Mouse (Mus musculus): ENCODE results near the gene Trim27.

The Trim27 gene

DNA sequence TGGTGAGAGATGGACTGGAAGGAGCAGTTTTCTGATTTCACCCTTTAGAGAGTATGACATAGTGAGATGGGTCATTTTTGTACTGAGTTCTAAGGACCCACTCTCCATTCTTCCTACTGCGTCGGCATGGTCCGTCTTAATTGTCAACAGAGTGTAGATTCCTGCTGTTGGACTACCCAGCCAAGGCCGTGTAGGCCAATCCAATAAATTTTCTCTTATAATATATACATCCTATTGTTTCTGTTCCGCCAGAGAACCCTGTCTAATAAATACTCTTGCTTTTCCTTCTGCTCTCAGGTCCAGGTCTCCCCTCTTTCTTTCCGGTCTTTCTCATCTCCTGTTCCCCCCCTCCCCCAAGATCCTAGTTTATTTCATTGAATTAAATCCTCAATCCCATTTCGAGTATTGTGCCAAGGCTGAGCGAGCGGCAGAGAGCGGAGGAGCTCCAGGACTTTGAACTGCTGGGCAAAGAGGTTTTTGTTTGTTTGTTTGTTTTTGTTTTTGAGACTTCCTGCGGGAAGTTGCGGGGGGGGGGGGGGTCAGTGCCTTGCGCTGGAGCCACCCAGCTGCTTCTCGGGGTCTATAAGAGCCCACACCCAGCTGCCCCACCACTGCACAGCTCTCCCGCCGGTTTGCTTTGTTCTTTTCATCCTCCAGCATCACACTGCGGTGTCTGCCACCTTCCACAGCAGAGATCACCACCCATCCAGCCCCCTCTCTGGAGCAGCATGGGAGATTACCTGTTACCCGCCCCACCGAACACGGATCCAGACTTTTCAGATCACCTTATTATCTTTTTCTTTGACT, 42.6 kb downstream of the Trim27 start:
- DNase-seq (ENCODE audit: low spot score in 2 of 2): no peak

DNA sequence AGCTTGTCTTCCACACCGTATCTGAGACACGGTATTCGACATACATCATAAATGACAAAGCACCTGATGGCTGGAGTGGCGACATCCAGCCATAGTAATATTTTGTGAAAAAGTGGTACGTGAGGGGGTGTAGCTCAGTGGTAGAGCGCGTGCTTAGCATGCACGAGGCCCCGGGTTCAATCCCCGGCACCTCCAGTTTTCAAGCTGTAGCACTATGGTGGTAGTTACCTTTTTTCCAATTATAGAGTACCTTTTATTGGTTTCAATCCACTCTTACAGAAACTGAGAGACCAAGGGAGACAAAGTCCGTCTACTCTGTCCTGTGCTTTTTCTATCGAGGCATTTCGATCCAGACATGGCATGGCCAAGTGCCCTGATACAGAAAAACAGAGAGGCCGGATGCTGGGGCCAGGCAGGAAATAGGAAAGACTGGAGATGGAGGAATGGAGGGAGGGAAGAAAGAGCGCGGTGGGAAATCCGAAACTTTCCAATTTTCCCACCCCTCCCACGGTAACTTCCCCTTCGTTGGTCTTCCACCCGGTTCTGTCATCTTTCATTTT, 43.3 kb downstream of the Trim27 start:
- peak; percentile 91 to 94 for DNase-seq (ENCODE audit: low spot score in 2 of 2)

- DNase-seq (ENCODE audit: low spot score in 2 of 2): no peak
Measured at GRCm38 (mm10) chr13:21223242-21223655, 44.0 kb downstream of the Trim27 start.

DNA sequence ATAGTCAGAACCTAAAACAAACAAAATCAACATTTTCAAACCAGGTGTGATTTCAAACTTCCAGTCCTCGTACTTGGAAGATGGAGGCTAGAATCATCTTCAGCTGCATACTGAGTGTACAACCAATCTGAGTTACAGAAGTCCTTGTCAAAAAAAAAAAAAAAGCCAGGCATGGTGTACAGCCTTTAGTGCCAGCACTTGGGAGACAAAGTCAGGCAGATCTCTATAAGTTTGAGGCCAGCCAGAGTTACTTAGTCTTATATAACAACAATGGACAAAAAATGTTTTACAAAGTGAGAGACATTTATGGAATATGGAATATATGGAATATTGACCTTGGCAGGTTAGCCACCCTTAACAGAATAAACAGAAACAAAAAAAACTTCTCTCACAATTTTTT, 45.1 kb downstream of the Trim27 start:
- DNase-seq (ENCODE audit: low spot score in 2 of 2): no peak

DNA sequence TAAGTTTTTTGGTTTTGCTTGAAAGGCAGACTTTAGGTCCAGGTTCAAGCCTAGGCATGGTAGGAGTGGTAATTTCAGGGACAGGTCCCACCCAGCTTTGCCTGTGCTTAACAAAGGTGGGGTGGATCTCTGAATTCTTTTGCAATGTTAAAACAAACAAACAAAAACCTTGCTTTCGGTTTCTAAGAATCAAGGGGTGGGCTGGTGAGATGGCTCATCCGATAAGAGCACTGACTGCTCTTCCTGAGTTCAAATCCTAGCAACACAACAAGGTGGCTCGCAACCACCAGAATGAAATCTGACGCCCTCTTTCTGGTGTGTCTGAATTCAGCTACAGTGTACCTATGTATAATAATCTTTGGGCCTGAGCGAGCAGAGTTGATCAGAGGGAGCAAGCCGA, 46.0 kb downstream of the Trim27 start:
- DNase-seq (ENCODE audit: low spot score in 2 of 2): no peak

GRCm38 (mm10) chr13:21226031-21226430, 46.8 kb downstream of the Trim27 start:
- no peak for DNase-seq (ENCODE audit: low spot score in 2 of 2)

DNA sequence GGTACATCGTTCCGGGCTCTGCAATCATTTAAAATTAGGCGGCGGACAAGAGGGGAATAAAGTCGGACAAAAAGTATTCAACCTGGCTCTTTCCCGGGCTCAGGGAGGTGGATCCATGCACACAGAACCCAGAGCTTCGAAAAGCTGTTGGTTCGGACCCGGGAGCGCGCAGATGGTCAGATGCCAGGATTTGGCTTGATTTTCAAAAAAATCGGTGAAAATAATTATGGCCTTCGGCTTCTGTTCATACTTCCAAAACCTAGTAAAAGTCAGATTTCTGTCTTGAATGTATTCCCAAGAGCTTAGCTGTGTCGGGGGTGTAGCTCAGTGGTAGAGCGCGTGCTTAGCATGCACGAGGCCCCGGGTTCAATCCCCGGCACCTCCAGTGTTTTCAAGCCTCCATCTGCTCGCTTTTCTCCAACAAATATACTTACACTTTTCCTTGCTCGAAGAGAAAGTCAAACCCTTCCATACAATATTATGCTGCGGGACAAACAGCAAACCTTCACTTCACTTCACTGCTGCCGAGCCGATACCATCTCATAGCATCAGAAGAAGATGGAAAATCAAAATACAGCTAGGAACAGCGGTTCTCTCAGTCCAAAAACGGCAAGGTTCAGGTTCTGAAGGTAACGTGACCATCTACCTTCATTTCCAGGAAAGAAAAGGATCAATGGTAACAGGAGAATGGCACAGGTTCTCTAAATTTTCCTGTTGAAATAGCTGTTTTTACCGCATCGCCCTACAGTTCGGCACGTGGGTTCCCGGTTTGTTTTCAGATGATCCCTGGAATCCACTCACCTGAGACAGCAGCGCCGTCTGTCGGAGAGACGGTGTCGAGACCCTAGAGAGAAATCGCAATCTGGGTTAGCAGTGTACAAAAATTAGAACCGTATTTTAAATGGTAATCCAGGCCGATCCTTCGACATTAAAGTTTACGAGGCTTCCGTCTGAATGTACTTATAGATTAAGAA, 54.8 kb downstream of the Trim27 start:
- DNase-seq (ENCODE audit: low spot score in 2 of 2): peak; percentile 81 to 90

DNA sequence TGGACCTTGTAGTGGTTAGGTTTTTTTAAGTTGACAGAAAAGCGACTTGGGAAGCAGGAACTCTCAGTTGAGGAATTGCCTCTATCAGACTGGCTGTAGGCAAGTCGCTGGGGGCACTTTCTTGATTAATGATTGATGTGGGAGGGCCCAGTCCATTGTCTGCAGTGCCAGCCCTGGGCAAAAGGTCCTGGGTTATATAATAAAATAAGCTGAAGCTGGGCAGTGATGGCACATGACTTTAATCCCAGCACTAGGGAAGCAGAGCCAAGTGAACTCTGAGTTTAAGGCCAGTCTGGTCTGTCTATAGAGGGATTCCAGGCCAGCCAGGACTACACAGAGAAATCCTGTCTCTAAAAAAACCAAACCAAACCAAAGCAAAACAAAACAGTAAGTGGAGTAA, 57.5 kb downstream of the Trim27 start:
- no peak for DNase-seq (ENCODE audit: low spot score in 2 of 2)

- no peak for DNase-seq (ENCODE audit: low spot score in 2 of 2)
Measured at GRCm38 (mm10) chr13:21237161-21237560, 57.9 kb downstream of the Trim27 start.

- peak; percentile 17 to 50 for DNase-seq (ENCODE audit: low spot score in 2 of 2)
Measured at GRCm38 (mm10) chr13:21240788-21241187, 61.5 kb downstream of the Trim27 start.

- no peak for DNase-seq (ENCODE audit: low spot score in 2 of 2)
Measured at GRCm38 (mm10) chr13:21242408-21243125, 63.3 kb downstream of the Trim27 start.

GRCm38 (mm10) chr13:21243196-21243595, 64.0 kb downstream of the Trim27 start:
- DNase-seq (ENCODE audit: low spot score in 2 of 2): no peak

DNA sequence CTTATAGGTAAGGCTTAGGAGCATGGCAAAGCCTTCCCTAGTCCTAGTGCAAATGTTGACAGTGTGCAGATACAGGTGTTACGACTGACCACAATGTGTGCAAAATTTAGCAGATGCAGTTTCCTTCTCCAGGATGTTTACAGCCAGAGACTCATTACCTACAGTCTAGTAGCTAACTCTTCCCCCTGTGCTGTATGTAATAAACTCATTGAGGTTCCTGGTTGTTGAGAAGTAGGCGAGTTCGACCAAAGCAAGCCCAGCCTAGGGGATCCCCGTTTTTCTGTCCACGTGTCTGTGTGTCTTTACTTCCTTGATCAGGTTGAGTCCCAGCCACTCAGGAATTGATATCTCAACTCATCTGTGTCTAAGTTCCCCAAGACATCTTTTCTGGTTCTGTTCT, 64.8 kb downstream of the Trim27 start:
- no peak for DNase-seq (ENCODE audit: low spot score in 2 of 2)

Measured in frontal cortex, postnatal 25 days (tissue).